Mouse (Mus musculus) neural tube, embryonic 14.5 days (tissue): ENCODE results near the gene Pkd2. TPM values are rescaled to one million over a fixed set of nuclear protein-coding genes. Genes with fewer than 3 reads are reported as not detected.
A peak's percentile ranks its signal among the peaks of the same experiment; 100 is the strongest.

Experiments used
- ATAC-seq: fragments of 200-750 bp; cut with Nextera tagmentation; 2 replicates; pipeline ENCODE4 v1.8.0; 2017; ENCODE audit warnings: low read depth, mild to moderate bottlenecking, moderate TSS enrichment, moderate library complexity
- H3K27ac ChIP-seq: fragments of 300-500 bp; sonication (generic); 2 replicates; pipeline ENCODE4 v1.5.1; 2014; ENCODE audit warnings: low read depth, mild to moderate bottlenecking, control low read depth, low read length, moderate library complexity, mixed read lengths
- H3K27me3 ChIP-seq: fragments of 300-500 bp; sonication (generic); 2 replicates; pipeline ENCODE4 v1.6.1; 2014; ENCODE audit warnings: low read length; ENCODE audit not compliant: control insufficient read depth, insufficient read depth
- H3K36me3 ChIP-seq: fragments of 300-500 bp; sonication (generic); 2 replicates; pipeline ENCODE4 v1.6.1; 2014; ENCODE audit warnings: low read length, mixed read lengths; ENCODE audit not compliant: control insufficient read depth, insufficient read depth
- H3K4me1 ChIP-seq: fragments of 300-500 bp; sonication (generic); 2 replicates; pipeline ENCODE4 v1.6.1; 2014; ENCODE audit warnings: low read length; ENCODE audit not compliant: control insufficient read depth, insufficient read depth
- H3K4me2 ChIP-seq: fragments of 300-500 bp; sonication (generic); 2 replicates; pipeline ENCODE4 v1.6.1; 2014; ENCODE audit warnings: mild to moderate bottlenecking, low read depth, low read length, control low read depth
- H3K4me3 ChIP-seq: fragments of 300-500 bp; sonication (generic); 2 replicates; pipeline ENCODE4 v1.5.1; 2014; ENCODE audit warnings: low read depth, low read length, control low read depth, mixed read lengths
- H3K9ac ChIP-seq: fragments of 300-500 bp; sonication (generic); replicated peaks from 2 replicates; pipeline ENCODE4 v1.6.1; 2014; ENCODE audit warnings: low read depth, mild to moderate bottlenecking, control low read depth, low read length, mixed read lengths
- H3K9me3 ChIP-seq: fragments of 300-500 bp; sonication (generic); 2 replicates; pipeline ENCODE4 v1.6.1; 2016; ENCODE audit warnings: low read length; ENCODE audit not compliant: control insufficient read depth
- WGBS: fragments of 180-500 bp; shearing (Covaris S2); extraction: QIAGEN DNeasy Blood & Tissue Kit; methylation state at CpG from one replicate; pipeline ENCODE4 v1.1.7; 2014; 5-methylcytosine and 5-hydroxymethylcytosine counted together
- polyA plus RNA-seq: library from polyadenylated mRNA; unstranded; fragments of >200 nt; fragmentation: Nextera tagmentation; extraction: Ambion mirVana; gene quantifications from 2 replicates; pipeline ENCODE4 v1.2.1, GENCODE M21; 2014

The Pkd2 gene
- polyA plus RNA-seq, 1 experiment from 2014 or later, result 12.5 TPM

GRCm38 (mm10) chr5:104459706-104460455, 631 bp downstream of the Pkd2 start:
- no peaks in the 10 kb centered on the region for H3K36me3 ChIP-seq
- no peaks in the 10 kb centered on the region; the same call in 1 of the 2 replicates for H3K9me3 ChIP-seq
- under 1% methylated on average over 74 of the region's 82 CpGs for WGBS
- ATAC-seq, result peak; percentile 74
- peaks cover 16% of the 10 kb centered on the region; the same call in 1 of the 2 replicates for H3K4me1 ChIP-seq
- peak overlapping the region; percentile 57 for H3K4me2 ChIP-seq
- H3K4me3 ChIP-seq, result peak overlapping the region; percentile 80
- peak overlapping the region; percentile 97 for H3K9ac ChIP-seq
- H3K27me3 ChIP-seq, result no peaks in the 10 kb centered on the region
- peak overlapping the region; percentile 92 for H3K27ac ChIP-seq

GRCm38 (mm10) chr5:104460456-104460838, 1.2 kb downstream of the Pkd2 start:
- Histone ChIP-seq H3K9me3 (no peaks in the 10 kb centered on the region; the same call in 1 of the 2 replicates), H3K4me1 (peaks cover 16% of the 10 kb centered on the region; the same call in 1 of the 2 replicates), H3K4me2 (peak overlapping the region; percentile 57), H3K4me3 (peak overlapping the region; percentile 80), H3K27ac (peak overlapping the region; percentile 92), H3K36me3 (no peaks in the 10 kb centered on the region), H3K27me3 (no peaks in the 10 kb centered on the region), H3K9ac (peak overlapping the region; percentile 97)
- no peak for ATAC-seq
- 35% methylated on average over 3 of the region's 3 CpGs for WGBS

GRCm38 (mm10) chr5:104460856-104461255, 1.6 kb downstream of the Pkd2 start:
- no peaks in the 10 kb centered on the region for H3K27me3 ChIP-seq
- no peak overlapping the region for H3K27ac ChIP-seq
- peak overlapping the region; percentile 80; the same call in 1 of the 2 replicates for H3K4me3 ChIP-seq
- no peaks in the 10 kb centered on the region; the same call in 1 of the 2 replicates for H3K9me3 ChIP-seq
- no peaks in the 10 kb centered on the region for H3K36me3 ChIP-seq
- WGBS, result 29% methylated on average over 6 of the region's 7 CpGs
- H3K9ac ChIP-seq, result no peak overlapping the region
- H3K4me1 ChIP-seq, result peaks cover 16% of the 10 kb centered on the region; the same call in 1 of the 2 replicates
- no peak for ATAC-seq
- H3K4me2 ChIP-seq, result peak overlapping the region; percentile 57

GRCm38 (mm10) chr5:104465279-104465678, 6.0 kb downstream of the Pkd2 start:
- H3K27ac ChIP-seq, result no peak overlapping the region
- no peak for ATAC-seq
- 92% methylated on average over 8 of the region's 8 CpGs for WGBS

GRCm38 (mm10) chr5:104465731-104466130, 6.5 kb downstream of the Pkd2 start:
- Histone ChIP-seq H3K36me3 (peaks cover 4% of the 10 kb centered on the region; the same call in 1 of the 2 replicates), H3K27ac (no peak overlapping the region), H3K4me1 (0 out of 2 replicates have a peak, but pooled peaks cover 6% of the 10 kb centered on the region), H3K4me2 (no peak overlapping the region), H3K9ac (no peak overlapping the region), H3K4me3 (no peak overlapping the region), H3K9me3 (no peaks in the 10 kb centered on the region), H3K27me3 (no peaks in the 10 kb centered on the region)
- 83% methylated on average over 12 of the region's 12 CpGs for WGBS
- ATAC-seq, result no peak

More at GRCm38 (mm10) chr5:104465279-104465678, 6.0 kb downstream of the Pkd2 start:
- Histone ChIP-seq H3K4me3 (no peak overlapping the region), H3K27me3 (no peaks in the 10 kb centered on the region), H3K9me3 (no peaks in the 10 kb centered on the region), H3K4me2 (no peak overlapping the region), H3K4me1 (0 out of 2 replicates have a peak, but pooled peaks cover 6% of the 10 kb centered on the region), H3K9ac (no peak overlapping the region), H3K36me3 (peaks cover 4% of the 10 kb centered on the region; the same call in 1 of the 2 replicates)

- no peaks in the 10 kb centered on the region for H3K27me3 ChIP-seq
- H3K4me3 ChIP-seq, result no peak overlapping the region
- WGBS, result 96% methylated on average over 16 of the region's 16 CpGs
- H3K9ac ChIP-seq, result no peak overlapping the region
- peaks cover 4% of the 10 kb centered on the region; the same call in 1 of the 2 replicates for H3K36me3 ChIP-seq
- H3K4me2 ChIP-seq, result no peak overlapping the region
- H3K27ac ChIP-seq, result no peak overlapping the region
- H3K4me1 ChIP-seq, result no peaks in the 10 kb centered on the region
- ATAC-seq, result no peak
- H3K9me3 ChIP-seq, result no peaks in the 10 kb centered on the region
Measured at GRCm38 (mm10) chr5:104466816-104467215, 7.6 kb downstream of the Pkd2 start.

- no peaks in the 10 kb centered on the region for H3K9me3 ChIP-seq
- H3K27me3 ChIP-seq, result no peaks in the 10 kb centered on the region
- no peak overlapping the region for H3K27ac ChIP-seq
- no peak overlapping the region for H3K4me2 ChIP-seq
- H3K4me1 ChIP-seq, result no peaks in the 10 kb centered on the region
- no peak overlapping the region for H3K9ac ChIP-seq
- H3K36me3 ChIP-seq, result peaks cover 8% of the 10 kb centered on the region; the same call in 1 of the 2 replicates
- 96% methylated on average over 5 of the region's 5 CpGs for WGBS
- H3K4me3 ChIP-seq, result no peak overlapping the region
- ATAC-seq, result no peak
Measured at GRCm38 (mm10) chr5:104468586-104468985, 9.3 kb downstream of the Pkd2 start.

- Histone ChIP-seq H3K4me3 (no peak overlapping the region), H3K27ac (no peak overlapping the region), H3K9me3 (no peaks in the 10 kb centered on the region), H3K4me1 (no peaks in the 10 kb centered on the region), H3K27me3 (no peaks in the 10 kb centered on the region), H3K9ac (no peak overlapping the region), H3K4me2 (no peak overlapping the region), H3K36me3 (peaks cover 8% of the 10 kb centered on the region; the same call in 1 of the 2 replicates)
- ATAC-seq, result no peak
- 94% methylated on average over 5 of the region's 5 CpGs for WGBS
Measured at GRCm38 (mm10) chr5:104470981-104471391, 11.7 kb downstream of the Pkd2 start.

GRCm38 (mm10) chr5:104472371-104472770, 13.1 kb downstream of the Pkd2 start:
- Histone ChIP-seq H3K4me3 (no peak overlapping the region), H3K27ac (no peak overlapping the region), H3K36me3 (0 out of 2 replicates have a peak, but pooled peaks cover 9% of the 10 kb centered on the region), H3K4me2 (no peak overlapping the region), H3K27me3 (no peaks in the 10 kb centered on the region), H3K4me1 (no peaks in the 10 kb centered on the region), H3K9ac (no peak overlapping the region), H3K9me3 (no peaks in the 10 kb centered on the region)
- WGBS, result 91% methylated on average over 8 of the region's 8 CpGs
- ATAC-seq, result no peak
